Mouse (Mus musculus): Measurements from ENCODE around the gene Ick. TPM values are rescaled to one million over a fixed set of nuclear protein-coding genes. Genes with fewer than 3 reads are reported as not detected.

The Ick gene
- total and polyA plus RNA-seq, 3 experiments = 6.1 to 16.1 TPM; not detected in 1

DNA sequence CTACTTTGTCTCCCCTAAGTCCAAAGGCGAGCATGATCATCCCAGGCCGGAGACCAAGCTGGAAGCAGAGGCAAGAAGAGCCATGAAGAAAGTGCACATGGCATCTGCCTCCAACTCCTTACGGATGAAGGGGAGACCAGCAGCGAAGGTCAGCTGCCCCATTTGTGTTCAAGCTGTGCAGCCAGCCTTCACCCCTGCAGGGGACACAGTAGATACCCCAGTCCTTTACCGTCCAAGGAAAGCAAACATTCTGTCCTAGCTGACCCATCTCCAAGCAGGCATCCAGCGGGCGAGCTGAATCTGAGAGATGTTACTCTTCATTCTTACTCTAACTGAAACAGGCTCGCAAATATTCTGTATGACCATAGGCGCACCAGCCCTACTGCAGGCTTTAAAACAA lies 46.6 kb upstream of the Ick start:
- H3K27me3 ChIP-seq (ENCODE audit: control insufficient read depth in 1 of 2, insufficient read depth in 2 of 2, low read length in 2 of 2) = peaks cover 0 to 2% of the 10 kb centered on the region in 2 experiments; a peak in 2 of 4 replicates
- H3K4me3 ChIP-seq (ENCODE audit: control insufficient read depth in 1 of 2, insufficient read depth in 1 of 2, low read depth in 2 of 2, low read length in 2 of 2) = no peak overlapping the region
- H3K9ac ChIP-seq (ENCODE audit: control insufficient read depth, low read depth, low read length, poor library complexity, severe bottlenecking) = no peak overlapping the region
- H3K36me3 ChIP-seq (ENCODE audit: control insufficient read depth in 1 of 2, insufficient read depth in 2 of 2, low read length in 2 of 2) = no peaks in the 10 kb centered on the region
- no peak for DNase-seq (ENCODE audit: low read depth, low spot score)
- peaks cover 2 to 13% of the 10 kb centered on the region in 2 experiments; a peak in 1 of 4 replicates for H3K4me1 ChIP-seq (ENCODE audit: control insufficient read depth in 1 of 2, insufficient read depth in 2 of 2, low read length in 2 of 2)
- no peak overlapping the region for H3K27ac ChIP-seq (ENCODE audit: control insufficient read depth, low read depth, low read length)
- no peaks in the 10 kb centered on the region for H3K79me2 ChIP-seq (ENCODE audit: control insufficient read depth, insufficient read depth, low read length, poor library complexity)
- no peak for TF ChIP-seq E2F4 (IDR thresholded peaks at IDR 0.05; ENCODE audit: borderline replicate concordance, low read depth, low read length)
- no peak for TF ChIP-seq CHD2 (IDR thresholded peaks at IDR 0.05; ENCODE audit: low read length)
- no peak for TF ChIP-seq ETS1 (IDR thresholded peaks at IDR 0.05; ENCODE audit: low read depth, low read length)
- TF ChIP-seq MYC (IDR thresholded peaks at IDR 0.05; ENCODE audit: low read depth, low read length) = no peak
- TF ChIP-seq MXI1 (IDR thresholded peaks at IDR 0.05; ENCODE audit: low read depth, low read length) = no peak
- TF ChIP-seq GABPA (IDR thresholded peaks at IDR 0.05; ENCODE audit: low read depth, low read length) = no peak
- TF ChIP-seq MAFK (IDR thresholded peaks at IDR 0.05; ENCODE audit: borderline replicate concordance, low read depth, low read length) = no peak
- TF ChIP-seq RCOR1 (IDR thresholded peaks at IDR 0.05; ENCODE audit: low read depth, low read length) = no peak
- TF ChIP-seq MAZ (IDR thresholded peaks at IDR 0.05; ENCODE audit: low read depth, low read length) = no peak
- TF ChIP-seq GATA1 (IDR thresholded peaks at IDR 0.05; ENCODE audit: low read depth, low read length) = no peak
- TF ChIP-seq EP300 (IDR thresholded peaks at IDR 0.05; ENCODE audit: low read depth in 1 of 2, low read length in 2 of 2) = no peak
- no peak for TF ChIP-seq POLR2A (IDR thresholded peaks at IDR 0.05; ENCODE audit: control insufficient read depth in 1 of 2, insufficient read depth in 1 of 2, low read depth in 1 of 2, low read length in 2 of 2, poor library complexity in 1 of 2)
- no peak for TF ChIP-seq ZKSCAN1 (IDR thresholded peaks at IDR 0.05; ENCODE audit: low read depth, low read length)
- TF ChIP-seq POLR2AphosphoS2 (IDR thresholded peaks at IDR 0.05; ENCODE audit: low read length) = no peak
- no peak for TF ChIP-seq ZC3H11A (IDR thresholded peaks at IDR 0.05; ENCODE audit: low read depth, low read length)
- H3K9me3 ChIP-seq (replicated peaks; ENCODE audit: insufficient read depth, low read length) = no peaks in the 10 kb centered on the region

DNA sequence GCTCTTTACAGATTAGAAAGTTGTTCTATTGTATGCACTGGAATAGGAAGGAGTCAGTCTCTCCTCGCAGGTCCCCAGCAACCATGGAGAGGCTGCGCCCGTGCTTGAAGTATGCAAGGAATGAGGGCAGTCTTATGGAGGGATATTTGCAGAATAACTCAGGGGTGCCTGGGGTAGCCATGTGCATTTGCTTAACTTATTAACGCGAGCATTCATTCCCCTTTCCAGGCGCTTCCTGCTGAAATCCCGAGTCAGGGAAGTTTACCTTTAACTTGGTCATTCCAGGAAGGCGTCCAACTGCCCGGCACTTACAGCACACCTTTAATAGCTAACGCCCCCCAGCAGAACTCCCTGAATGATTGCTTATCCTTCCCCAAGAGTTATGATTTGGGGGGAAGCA lies 44.9 kb upstream of the Ick start:
- Histone ChIP-seq H3K27me3 (ENCODE audit: control insufficient read depth in 1 of 2, insufficient read depth in 2 of 2, low read length in 2 of 2) (peaks cover 0 to 2% of the 10 kb centered on the region in 2 experiments; a peak in 2 of 4 replicates), H3K4me1 (ENCODE audit: control insufficient read depth in 1 of 2, insufficient read depth in 2 of 2, low read length in 2 of 2) (peaks cover 0 to 7% of the 10 kb centered on the region in 2 experiments; a peak in 1 of 4 replicates), H3K36me3 (ENCODE audit: control insufficient read depth in 1 of 2, insufficient read depth in 2 of 2, low read length in 2 of 2) (no peaks in the 10 kb centered on the region), H3K79me2 (ENCODE audit: control insufficient read depth, insufficient read depth, low read length, poor library complexity) (no peaks in the 10 kb centered on the region), H3K4me3 (ENCODE audit: control insufficient read depth in 1 of 2, insufficient read depth in 1 of 2, low read depth in 2 of 2, low read length in 2 of 2) (no peak overlapping the region), H3K9ac (ENCODE audit: control insufficient read depth, low read depth, low read length, poor library complexity, severe bottlenecking) (no peak overlapping the region), H3K9me3 (replicated peaks; ENCODE audit: insufficient read depth, low read length) (no peaks in the 10 kb centered on the region), H3K27ac (ENCODE audit: control insufficient read depth, low read depth, low read length) (no peak overlapping the region)
- no peak for DNase-seq (ENCODE audit: low read depth, low spot score)
- TF ChIP-seq MYC (IDR thresholded peaks at IDR 0.05; ENCODE audit: low read depth, low read length) (no peak), GATA1 (IDR thresholded peaks at IDR 0.05; ENCODE audit: low read depth, low read length) (no peak), CHD1 (IDR thresholded peaks at IDR 0.05; ENCODE audit: low read depth, low read length) (no peak), EP300 (IDR thresholded peaks at IDR 0.05; ENCODE audit: low read depth in 1 of 2, low read length in 2 of 2) (no peak), MAZ (IDR thresholded peaks at IDR 0.05; ENCODE audit: low read depth, low read length) (no peak), UBTF (IDR thresholded peaks at IDR 0.05; ENCODE audit: borderline replicate concordance, insufficient read depth, low read depth, low read length) (no peak), TAL1 (IDR thresholded peaks at IDR 0.05; ENCODE audit: low read length) (no peak), MAFK (IDR thresholded peaks at IDR 0.05; ENCODE audit: borderline replicate concordance, low read depth, low read length) (no peak), TCF12 (IDR thresholded peaks at IDR 0.05; ENCODE audit: low read depth, low read length) (no peak), USF2 (IDR thresholded peaks at IDR 0.05; ENCODE audit: borderline replicate concordance in 1 of 2, insufficient read depth in 1 of 2, low read depth in 1 of 2, low read length in 2 of 2) (no peak), HCFC1 (IDR thresholded peaks at IDR 0.05; ENCODE audit: low read depth, low read length) (no peak), POLR2AphosphoS5 (IDR thresholded peaks at IDR 0.05; ENCODE audit: borderline replicate concordance, low read depth, low read length) (no peak), KAT2A (conservative IDR thresholded peaks at IDR 0.05; ENCODE audit: low read depth, low read length) (no peak), ZKSCAN1 (IDR thresholded peaks at IDR 0.05; ENCODE audit: low read depth, low read length) (no peak), MYB (IDR thresholded peaks at IDR 0.05; ENCODE audit: low read depth, low read length) (no peak), JUND (IDR thresholded peaks at IDR 0.05; ENCODE audit: low read depth, low read length) (no peak), BHLHE40 (IDR thresholded peaks at IDR 0.05; ENCODE audit: borderline replicate concordance, low read depth, low read length) (no peak), POLR2A (IDR thresholded peaks at IDR 0.05; ENCODE audit: control insufficient read depth in 1 of 2, insufficient read depth in 1 of 2, low read depth in 1 of 2, low read length in 2 of 2, poor library complexity in 1 of 2) (no peak), MEF2A (IDR thresholded peaks at IDR 0.05; ENCODE audit: extremely low read depth, insufficient replicate concordance, low read depth, low read length, poor library complexity, severe bottlenecking) (no peak)

Measured in MEL (cell line).